Mouse (Mus musculus) gastrocnemius, adult 8-10 months (tissue): ENCODE measurements around the gene Orc5. TPM values are rescaled to one million over a fixed set of nuclear protein-coding genes. Genes with fewer than 3 reads are reported as not detected.
"Not testable (repeated sequence)": the region's sequence is repeated elsewhere in the genome, so short reads cannot be mapped to it uniquely, and the experiment has no call there.

Source experiments
- DNase-seq, 2 experiments: peaks; one replicate each; pipeline ENCODE4 v3.0.0; 2022; ENCODE audit warnings: low spot score in 2 of 2
- total RNA-seq, 4 experiments: library from RNA; stranded (reverse); gene quantifications; 2 replicates each; pipeline ENCODE4 v1.2.4; 2022

Orc5 gene
- total RNA-seq, 4 experiments from 2014 or later = 6.1 to 9.1 (median 8.5) TPM

- DNase-seq = no peak
These were observed 13.5 kb downstream of the Orc5 start for GRCm38 (mm10) chr5:22536695-22537094.

- no peak for DNase-seq
These were observed 17.7 kb downstream of the Orc5 start for GRCm38 (mm10) chr5:22532571-22532970.

GRCm38 (mm10) chr5:22522612-22523011, 27.6 kb downstream of the Orc5 start:
- DNase-seq = no peak

GRCm38 (mm10) chr5:22519708-22520107, 30.5 kb downstream of the Orc5 start:
- no peak for DNase-seq

GRCm38 (mm10) chr5:22515745-22516144, 34.5 kb downstream of the Orc5 start:
- not testable (repeated sequence) for DNase-seq

GRCm38 (mm10) chr5:22514231-22514630, 36.0 kb downstream of the Orc5 start:
- DNase-seq = not testable (repeated sequence)

GRCm38 (mm10) chr5:22512579-22512978, 37.6 kb downstream of the Orc5 start:
- DNase-seq = not testable (repeated sequence)

- DNase-seq = no peak
These were observed 38.4 kb downstream of the Orc5 start for GRCm38 (mm10) chr5:22511824-22512223.

GRCm38 (mm10) chr5:22508560-22508959, 41.7 kb downstream of the Orc5 start:
- no peak for DNase-seq

GRCm38 (mm10) chr5:22499437-22499836, 50.8 kb downstream of the Orc5 start:
- no peak for DNase-seq

- no peak for DNase-seq
These were observed 59.1 kb downstream of the Orc5 start for GRCm38 (mm10) chr5:22491088-22491487.

- DNase-seq = no peak
These were observed 61.1 kb downstream of the Orc5 start for GRCm38 (mm10) chr5:22489091-22489490.

- DNase-seq = no peak
These were observed 63.5 kb downstream of the Orc5 start for GRCm38 (mm10) chr5:22486601-22487206.

GRCm38 (mm10) chr5:22485764-22486163, 64.5 kb downstream of the Orc5 start:
- DNase-seq = no peak

- no peak for DNase-seq
These were observed 67.7 kb downstream of the Orc5 start for GRCm38 (mm10) chr5:22482567-22482966.

- DNase-seq = not testable (repeated sequence)
These were observed 77.8 kb downstream of the Orc5 start for GRCm38 (mm10) chr5:22472445-22472844.

- DNase-seq = no peak
These were observed 79.0 kb downstream of the Orc5 start for GRCm38 (mm10) chr5:22471243-22471642.

GRCm38 (mm10) chr5:22452871-22453661, 97.2 kb downstream of the Orc5 start:
- DNase-seq = no peak

GRCm38 (mm10) chr5:22452452-22452851, 97.8 kb downstream of the Orc5 start:
- no peak for DNase-seq

GRCm38 (mm10) chr5:22451764-22452163, 98.5 kb downstream of the Orc5 start:
- no peak for DNase-seq

GRCm38 (mm10) chr5:22449492-22449891, 100.7 kb downstream of the Orc5 start:
- no peak for DNase-seq
